Mouse (Mus musculus) skeletal muscle tissue, adult 2 months (tissue): ENCODE results near the gene Ppm1d.
A peak's percentile ranks its signal among the peaks of the same experiment; 100 is the strongest.

Source experiments
- DNase-seq: peaks from one replicate; pipeline ENCODE4 v3.0.0-alpha.2; 2012; ENCODE audit warnings: low read depth, low spot score

The Ppm1d gene

GRCm38 (mm10) chr11:85329167-85329894 lies 18.3 kb downstream of the Ppm1d start:
- no peak for DNase-seq

- DNase-seq, result no peak
Observed at GRCm38 (mm10) chr11:85334778-85335177, 23.7 kb downstream of the Ppm1d start.

GRCm38 (mm10) chr11:85339173-85339831 lies 28.3 kb downstream of the Ppm1d start:
- no peak for DNase-seq

GRCm38 (mm10) chr11:85340070-85340616 lies 29.1 kb downstream of the Ppm1d start:
- no peak for DNase-seq

GRCm38 (mm10) chr11:85352539-85353380 lies 41.7 kb downstream of the Ppm1d start, which contains the start of gene Bcas3:
Gene Bcas3 (plus strand): TSS chr11:85353167.
- peak; percentile 97 for DNase-seq

GRCm38 (mm10) chr11:85353819-85354218 lies 42.8 kb downstream of the Ppm1d start:
- DNase-seq, result no peak

GRCm38 (mm10) chr11:85359641-85360040 lies 48.6 kb downstream of the Ppm1d start:
- no peak for DNase-seq

GRCm38 (mm10) chr11:85361621-85362020 lies 50.6 kb downstream of the Ppm1d start:
- no peak for DNase-seq

GRCm38 (mm10) chr11:85366168-85366567 lies 55.1 kb downstream of the Ppm1d start:
- no peak for DNase-seq

GRCm38 (mm10) chr11:85367823-85368222 lies 56.8 kb downstream of the Ppm1d start:
- DNase-seq, result no peak

- no peak for DNase-seq
Observed at GRCm38 (mm10) chr11:85379091-85379490, 68.0 kb downstream of the Ppm1d start.

GRCm38 (mm10) chr11:85380046-85380445 lies 69.0 kb downstream of the Ppm1d start:
- DNase-seq, result no peak

GRCm38 (mm10) chr11:85382055-85382454 lies 71.0 kb downstream of the Ppm1d start:
- peak; percentile 39 for DNase-seq

- DNase-seq, result no peak
Observed at GRCm38 (mm10) chr11:85383975-85384821, 73.2 kb downstream of the Ppm1d start.

- no peak for DNase-seq
Observed at GRCm38 (mm10) chr11:85392179-85392863, 81.3 kb downstream of the Ppm1d start.

- DNase-seq, result no peak
Observed at GRCm38 (mm10) chr11:85392864-85393220, 81.8 kb downstream of the Ppm1d start.

GRCm38 (mm10) chr11:85393990-85394389 lies 82.9 kb downstream of the Ppm1d start:
- no peak for DNase-seq

GRCm38 (mm10) chr11:85395361-85395760 lies 84.3 kb downstream of the Ppm1d start:
- no peak for DNase-seq
